Mouse (Mus musculus): Measurements from ENCODE around the gene Ttll8. TPM values are rescaled to one million over a fixed set of nuclear protein-coding genes. Genes with fewer than 3 reads are reported as not detected.

Ttll8 gene
- total RNA-seq, 2 experiments from 2014 or later, result not detected

DNA sequence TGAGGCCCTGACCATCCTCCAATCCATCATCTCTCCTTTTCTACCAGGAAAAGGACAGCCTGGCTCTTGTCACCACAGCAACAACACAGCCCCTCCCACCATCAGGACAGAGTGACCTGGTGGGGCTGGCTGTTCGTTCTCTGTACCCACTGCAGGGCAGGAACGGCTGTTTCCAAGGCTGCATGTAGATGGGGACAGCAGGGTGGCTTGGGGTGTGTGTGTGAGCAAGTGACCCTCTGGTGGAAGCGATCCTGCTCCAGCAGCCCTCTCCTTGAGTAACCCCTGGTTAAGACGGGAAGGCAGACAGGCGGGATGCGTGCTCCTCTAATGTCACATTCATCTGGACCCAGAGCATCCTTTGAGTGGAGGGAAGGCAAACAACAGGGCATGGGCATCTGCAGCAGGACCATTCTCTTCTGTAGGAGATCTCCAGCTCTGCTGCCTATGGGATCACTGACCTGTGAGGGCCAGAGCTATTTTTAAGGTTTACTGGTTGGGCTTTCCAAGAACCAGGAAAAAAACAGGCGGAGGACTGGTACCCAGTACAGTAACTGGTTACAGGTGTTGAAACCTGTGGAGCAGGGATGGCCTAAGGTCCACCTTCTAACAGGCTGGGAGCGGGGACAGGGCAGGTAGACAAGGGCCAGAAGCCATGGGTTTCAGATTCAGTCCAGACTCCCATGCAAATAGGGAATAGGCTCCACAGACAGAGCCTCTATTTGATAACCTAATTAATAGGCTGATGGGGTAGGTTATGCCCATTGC lies 94.8 kb downstream of the Ttll8 start:
- DNase-seq, result no peak

DNA sequence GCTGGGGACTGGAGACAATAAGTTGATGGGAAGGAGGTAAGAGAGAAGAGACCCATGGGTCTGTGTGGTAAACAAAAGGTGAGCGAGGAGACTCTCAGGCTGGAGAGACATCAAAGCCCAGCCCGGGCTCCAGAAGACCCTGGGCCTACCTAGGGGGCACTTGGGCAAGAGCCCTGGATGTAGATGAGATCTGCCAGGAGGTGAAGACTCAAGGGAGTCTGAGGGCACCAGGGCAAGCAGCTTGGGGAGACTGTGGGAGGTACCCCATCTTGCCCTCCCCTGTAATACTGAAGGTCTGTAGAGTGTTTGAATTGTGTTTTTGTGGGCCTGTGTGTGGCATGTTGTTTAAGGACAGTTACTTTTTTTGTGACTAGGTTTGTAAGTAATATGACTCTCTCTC lies 95.5 kb downstream of the Ttll8 start:
- no peak for DNase-seq

DNA sequence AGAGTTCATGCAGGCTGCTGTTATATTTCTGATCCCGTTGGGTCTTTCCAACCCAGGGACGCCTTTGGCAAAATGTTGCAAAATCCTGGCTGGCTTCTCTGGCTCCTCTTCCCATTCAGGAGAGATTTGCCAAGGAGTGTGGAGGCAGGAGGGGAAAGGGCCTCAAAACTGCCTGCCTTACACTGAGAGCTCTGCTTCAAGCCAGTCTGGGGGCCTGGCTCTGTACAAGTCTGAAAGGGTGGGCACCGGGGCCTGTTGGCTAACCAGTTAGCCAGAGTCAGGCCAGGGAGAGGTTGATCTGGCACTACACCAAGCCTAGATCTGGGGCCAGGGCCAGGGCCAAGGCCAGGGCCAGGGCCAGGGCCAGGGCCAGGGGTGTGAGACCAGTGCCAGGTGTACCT lies 96.1 kb downstream of the Ttll8 start:
- no peak for DNase-seq

DNA sequence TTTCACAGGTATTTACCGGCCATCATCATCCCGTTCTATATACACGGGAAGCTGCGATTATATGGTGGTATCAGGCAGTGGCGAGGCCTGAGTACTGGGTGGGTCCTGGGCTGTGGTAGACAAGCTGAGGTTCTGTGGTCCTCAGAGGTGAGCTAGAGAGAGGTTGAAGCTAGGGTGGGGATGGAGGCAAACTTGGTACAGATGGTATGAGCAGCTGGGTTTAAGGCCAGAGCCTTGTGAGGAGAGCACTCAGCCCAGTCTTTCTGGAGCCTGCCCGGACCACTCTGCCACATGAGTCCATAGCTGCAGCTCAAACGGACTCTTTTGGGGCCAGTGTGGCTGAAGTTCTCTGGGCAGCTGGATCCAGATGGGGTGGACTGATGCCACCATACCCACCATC lies 96.9 kb downstream of the Ttll8 start:
- DNase-seq, result no peak

DNA sequence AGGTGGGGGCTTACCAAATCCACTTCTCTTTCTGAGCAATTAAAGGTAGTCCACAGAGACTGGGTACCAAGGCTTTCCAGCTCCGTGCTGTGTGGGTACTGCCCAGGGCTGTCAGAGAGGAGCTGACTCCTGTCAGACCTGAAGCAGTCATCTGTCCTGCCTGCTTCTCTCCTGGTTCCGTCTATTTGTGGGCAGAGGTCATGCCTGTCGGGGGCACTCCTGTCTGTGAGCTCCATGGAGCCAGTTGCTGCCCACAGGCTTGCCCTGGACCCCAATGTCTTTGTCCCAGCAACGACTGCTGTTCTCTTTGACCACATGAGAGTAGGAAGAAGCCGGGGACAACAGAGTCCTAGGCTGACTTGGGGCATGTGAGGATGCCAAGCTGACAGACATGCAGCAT lies 97.6 kb downstream of the Ttll8 start:
- DNase-seq, result no peak

DNA sequence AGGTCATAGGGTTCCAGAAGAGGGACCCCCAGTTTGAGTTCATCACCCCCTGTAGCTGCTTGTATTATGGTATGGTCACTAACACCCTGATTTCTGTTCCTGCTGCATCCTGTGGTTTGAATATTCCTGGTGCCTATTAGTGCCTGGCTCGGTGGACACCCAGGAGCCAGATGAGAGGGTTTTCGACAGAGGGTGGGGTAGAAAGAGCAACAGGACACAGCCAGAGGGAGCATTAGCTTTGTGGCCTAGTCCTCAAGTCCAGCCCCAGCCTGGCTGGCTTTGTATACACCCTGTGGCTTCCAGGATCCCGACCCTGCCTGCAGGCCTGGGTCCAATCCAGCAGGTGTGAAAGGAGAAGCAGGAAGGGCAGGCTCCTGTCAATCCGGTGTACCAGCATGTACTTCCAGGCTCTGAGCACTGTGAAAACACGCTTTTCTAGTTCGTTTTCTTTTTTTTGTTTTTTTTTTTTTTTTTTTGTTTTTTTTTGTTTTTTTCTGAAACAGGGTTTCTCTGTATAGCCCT lies 98.3 kb downstream of the Ttll8 start:
- DNase-seq, result no peak

DNA sequence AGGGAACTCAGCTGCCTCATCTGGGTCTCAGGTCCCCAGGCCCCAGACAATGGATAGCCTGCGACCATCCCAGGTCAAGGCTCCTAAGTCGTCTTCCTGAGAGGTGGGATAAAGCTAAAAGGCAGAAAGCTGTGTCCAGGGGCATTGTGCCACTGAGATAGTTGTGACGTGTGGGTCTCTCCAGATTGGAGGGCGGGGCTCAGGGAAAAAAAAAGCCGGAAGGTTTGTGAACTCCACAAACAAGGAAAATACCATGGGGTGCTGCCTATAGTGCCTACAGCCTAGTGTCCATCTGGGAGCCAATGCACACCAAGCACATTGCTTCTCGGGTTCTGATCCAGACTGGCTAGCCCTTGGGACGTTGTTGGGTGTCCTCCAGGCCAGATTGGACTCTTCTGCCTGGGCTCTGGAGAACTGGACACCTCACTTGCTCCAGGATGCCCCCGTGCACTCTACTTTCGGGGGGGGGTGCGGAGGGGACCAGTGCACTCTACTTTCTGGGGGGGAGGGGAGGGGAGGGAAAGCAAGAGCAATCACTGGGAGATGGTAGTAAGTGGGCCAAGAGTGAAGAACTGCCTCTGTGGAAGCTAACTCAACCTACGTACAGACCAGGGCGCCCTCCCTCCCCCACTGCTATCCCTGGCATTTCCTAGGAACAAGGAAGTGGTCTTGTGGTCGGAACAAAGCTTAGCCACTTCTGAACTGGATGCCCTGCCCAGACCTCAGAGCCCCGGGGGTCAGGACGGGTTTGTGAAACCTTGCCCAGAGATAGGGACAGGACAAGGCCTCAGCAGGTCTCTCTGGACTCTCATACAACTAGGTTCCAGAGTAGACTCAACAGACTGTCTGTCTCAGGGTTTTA lies 99.0 kb downstream of the Ttll8 start:
- no peak for DNase-seq

DNA sequence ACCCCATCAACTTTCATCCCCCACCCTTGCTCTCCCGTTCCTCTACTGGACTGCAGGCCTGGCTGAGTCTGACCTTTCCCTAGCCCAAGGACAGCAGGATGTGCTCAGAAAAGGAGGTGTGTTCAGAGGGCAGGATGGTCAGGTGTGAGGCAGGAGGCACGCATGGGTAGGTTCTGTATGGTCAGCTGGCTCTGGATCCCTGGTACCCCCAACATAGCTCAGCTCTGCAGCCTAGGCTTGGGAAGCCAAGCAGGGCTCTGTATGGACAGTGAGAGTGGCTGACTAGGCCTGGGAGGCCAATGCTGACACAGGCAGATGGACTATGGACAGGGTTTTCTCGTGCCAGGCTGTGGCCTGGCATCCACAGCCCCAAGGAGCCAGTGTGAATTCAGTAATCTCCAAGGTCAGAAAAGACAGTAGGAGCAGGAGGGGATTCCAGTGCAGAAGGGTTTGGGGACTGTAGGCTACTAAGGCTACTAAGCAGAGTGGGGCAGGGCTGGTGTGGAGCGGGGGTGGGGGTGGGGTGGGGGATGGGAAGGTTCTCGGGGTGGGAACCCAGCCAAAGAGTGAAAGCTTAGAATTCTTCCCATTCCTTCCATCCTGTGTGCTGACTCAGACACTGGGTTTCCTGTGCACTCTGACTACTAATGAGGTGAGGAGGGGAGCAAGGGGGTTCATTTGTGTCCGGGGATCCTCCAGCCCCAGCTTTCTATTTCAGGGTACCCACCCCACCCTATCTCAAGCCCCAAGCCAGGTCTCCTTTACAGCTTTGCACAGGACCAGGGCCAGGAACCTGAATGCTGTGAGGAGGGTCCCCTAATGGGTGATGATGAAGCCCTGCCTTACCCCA lies 99.9 kb downstream of the Ttll8 start:
- no peak for DNase-seq

DNA sequence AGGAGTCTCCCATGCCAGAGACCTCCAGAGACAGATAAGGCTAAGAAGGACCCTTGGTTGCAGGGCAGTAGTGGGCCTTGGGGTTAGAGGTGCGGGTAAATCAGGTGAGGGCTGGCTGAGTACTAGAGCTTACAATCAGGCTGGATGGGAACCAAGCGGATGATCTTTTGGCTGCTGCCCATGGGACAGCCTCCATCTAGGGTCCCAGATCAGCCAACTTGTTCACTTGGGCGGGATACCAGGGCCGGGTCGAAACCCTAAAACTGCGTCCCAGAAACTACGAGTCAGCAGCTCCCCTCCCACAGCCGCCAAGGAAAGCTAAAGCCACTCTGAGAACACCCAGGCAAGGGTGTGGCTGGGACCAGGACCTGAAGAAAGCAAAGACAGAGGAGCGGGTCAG lies 101.1 kb downstream of the Ttll8 start:
- DNase-seq, result no peak

DNA sequence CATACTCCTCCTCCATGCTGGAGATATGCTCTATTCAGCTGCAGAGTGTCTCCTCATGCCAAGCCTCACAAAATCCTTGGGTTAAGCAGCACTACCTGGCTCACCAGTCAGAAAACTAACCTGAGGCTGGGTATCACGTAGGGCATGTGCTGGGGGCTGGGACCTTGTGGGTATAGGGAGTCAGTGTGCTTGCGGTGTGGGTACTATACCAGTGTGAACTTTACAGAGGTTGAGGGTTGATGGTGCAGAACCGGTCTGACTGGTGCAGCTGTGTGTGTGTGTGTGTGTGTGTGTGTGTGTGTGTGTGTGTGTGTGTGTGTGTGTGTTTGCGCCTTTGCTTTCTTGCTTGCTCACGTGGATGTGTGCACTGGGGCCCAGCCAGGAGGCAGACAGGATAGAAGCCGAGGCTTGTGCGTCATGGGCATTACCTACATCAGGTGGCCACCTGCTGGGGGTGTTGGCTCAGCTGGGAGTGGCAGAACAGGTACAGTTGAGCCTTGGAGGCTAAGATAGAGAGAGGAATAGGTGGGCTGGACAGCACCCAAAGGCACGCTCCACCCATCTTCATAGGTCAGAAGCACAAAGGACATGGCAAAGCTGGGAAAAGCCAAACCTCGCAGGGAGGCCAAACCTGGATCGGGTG lies 102.6 kb downstream of the Ttll8 start:
- no peak for DNase-seq

DNA sequence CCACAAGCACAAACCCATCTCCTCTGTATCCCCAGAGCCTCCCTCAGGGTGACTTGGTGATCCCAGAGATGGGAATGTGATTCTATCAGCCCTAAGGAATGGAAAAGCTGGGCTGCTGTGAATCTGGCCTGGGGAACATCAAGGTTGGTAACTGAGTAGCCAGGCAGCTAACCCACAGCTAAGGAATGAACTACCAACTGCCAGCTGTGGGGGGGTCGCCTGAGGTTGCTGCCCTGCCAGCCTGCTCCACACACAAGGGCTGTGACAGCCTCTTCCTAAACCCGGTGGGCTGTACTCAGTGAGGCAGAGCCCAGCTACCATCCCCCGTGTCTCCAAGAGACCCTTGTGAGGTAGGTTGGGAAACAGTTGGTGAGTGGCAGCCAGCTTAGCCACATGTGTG lies 103.1 kb downstream of the Ttll8 start:
- DNase-seq, result no peak

DNA sequence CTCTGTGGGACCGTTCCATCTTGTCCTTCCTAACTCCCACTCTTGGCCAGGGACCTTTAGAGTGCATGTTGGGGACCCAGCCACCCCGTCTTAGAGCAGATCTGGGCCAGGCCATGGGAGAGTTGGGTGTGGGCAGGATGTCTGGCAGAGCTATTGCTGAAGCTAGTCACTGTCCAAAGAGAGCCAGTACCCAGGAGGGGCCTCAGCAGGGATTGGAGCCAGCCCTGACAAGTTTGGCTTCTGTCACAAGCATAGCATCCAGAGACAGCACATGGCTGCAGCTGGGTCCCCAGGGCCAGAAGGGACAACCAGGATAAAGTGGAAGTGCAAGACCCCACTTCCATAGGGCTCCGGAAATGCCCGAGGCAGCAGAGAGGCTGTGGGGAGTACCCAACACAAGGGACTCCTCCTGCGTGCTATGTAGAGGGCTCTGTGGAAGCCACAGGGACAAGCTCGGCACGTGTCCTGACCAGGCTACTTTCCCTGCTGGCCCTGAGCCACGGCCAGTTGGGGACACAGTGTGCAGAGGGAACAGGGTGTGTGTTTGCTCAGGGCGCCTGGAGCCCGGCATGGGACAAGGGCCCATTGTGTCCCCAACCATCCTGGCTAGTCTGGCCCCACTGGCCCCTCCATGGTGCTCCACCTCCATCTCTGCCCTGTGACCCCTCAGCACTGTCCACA lies 103.9 kb downstream of the Ttll8 start:
- DNase-seq, result peak; percentile 88

DNA sequence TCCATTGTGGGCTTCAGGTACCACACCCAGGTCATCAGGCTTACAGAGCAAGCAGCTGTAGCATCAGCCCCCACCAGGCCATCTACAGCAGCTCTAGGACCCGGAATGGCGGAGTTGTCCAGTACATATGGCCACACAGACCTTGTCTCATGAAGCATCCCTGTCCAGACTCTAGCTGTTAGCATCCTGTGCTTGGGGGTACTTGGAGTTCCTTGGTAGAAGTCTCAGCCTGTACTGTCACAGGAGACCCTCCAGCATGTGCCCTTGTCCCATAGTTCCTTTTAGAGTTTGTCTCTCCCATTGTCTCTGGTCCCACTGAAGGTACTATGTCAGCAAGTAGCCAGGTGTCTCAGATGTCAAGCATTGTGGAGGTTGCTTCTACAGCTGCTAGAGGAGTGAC lies 104.6 kb downstream of the Ttll8 start:
- DNase-seq, result no peak

DNA sequence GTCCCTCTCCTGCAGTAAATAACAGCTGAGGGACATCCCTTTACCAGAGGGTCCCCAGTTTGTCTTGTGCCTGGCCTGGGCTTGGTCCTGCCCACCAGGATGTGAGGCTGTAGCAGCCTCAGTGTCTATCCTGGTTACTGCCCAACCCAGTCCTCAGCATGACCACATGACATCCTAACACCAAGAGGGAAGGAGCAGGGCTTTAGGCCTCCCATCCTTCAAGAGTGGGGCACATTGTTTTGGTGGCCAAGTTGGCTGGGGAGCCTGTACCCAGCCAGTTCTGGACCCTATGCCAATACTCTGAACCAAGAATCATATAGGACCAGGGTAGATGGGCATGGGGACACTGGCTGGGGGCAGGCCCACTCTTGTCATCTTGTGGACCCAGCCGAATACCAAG lies 105.6 kb downstream of the Ttll8 start:
- DNase-seq, result no peak

DNA sequence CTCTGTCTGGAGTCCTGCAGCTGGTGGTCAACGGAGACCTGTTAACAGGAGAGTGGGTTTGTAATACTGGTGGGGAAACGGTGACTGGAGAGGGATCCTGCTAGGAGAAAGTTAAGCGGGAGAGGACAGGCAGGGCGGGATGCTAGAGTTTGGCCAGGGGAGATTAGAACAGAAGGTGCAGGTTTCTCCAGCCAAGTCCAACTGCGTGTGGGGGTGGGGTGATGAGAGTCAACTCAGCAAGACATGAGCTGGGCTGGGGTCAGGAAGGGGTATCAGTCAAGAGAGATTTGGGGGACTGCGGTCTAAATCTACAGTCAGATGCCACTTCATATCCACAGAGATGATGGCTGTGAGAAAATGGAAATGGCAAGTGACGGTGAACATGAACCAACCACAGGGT lies 109.3 kb downstream of the Ttll8 start:
- DNase-seq, result no peak

DNA sequence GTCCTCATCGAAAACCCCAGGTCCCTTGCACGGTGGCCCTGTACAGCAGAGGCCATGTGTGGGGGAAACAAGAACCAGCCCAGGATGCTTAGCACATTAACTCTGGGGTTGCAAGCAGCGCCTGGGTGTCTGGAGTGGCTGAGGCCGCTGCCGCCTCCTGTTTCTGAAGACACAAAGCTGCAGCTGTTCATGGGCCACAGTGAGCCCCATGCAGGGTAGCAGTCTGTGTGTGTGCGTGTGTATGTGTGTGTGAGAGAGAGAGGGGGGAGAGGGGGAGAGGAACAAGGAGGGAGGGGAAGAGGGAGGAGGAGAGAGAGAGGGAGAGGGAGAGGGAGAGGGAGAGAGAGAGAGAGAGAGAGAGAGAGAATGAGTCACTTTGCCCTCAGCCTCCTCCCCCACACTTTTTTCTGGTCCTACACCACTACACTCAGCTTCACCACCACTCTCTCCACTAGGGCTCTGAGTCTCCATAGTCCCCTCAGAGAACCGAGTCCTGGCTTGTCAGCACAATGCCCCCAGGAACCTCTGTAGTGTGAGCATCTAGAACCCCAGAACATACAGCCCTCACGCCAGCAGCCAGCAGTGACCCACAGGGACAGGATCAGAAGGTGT lies 110.6 kb downstream of the Ttll8 start:
- no peak for DNase-seq

DNA sequence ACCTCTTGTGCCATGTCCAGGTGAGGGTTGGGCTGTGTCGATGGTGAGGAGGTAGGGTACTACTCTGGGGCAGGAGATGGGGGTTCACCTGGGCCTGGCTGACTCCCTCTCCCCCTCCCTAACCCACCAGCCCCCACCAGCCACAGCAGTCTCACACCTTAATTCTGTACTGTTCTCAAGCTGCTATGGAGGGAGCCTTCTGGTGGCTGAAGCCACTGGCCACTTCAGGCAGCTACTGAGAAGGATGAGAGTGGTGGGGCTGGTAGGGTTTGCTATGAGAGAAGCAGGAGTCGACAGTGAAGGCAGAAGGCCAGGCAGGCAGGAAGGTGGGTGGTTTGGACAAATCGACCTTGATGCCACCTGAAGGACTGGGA lies 111.9 kb downstream of the Ttll8 start:
- DNase-seq, result no peak

DNA sequence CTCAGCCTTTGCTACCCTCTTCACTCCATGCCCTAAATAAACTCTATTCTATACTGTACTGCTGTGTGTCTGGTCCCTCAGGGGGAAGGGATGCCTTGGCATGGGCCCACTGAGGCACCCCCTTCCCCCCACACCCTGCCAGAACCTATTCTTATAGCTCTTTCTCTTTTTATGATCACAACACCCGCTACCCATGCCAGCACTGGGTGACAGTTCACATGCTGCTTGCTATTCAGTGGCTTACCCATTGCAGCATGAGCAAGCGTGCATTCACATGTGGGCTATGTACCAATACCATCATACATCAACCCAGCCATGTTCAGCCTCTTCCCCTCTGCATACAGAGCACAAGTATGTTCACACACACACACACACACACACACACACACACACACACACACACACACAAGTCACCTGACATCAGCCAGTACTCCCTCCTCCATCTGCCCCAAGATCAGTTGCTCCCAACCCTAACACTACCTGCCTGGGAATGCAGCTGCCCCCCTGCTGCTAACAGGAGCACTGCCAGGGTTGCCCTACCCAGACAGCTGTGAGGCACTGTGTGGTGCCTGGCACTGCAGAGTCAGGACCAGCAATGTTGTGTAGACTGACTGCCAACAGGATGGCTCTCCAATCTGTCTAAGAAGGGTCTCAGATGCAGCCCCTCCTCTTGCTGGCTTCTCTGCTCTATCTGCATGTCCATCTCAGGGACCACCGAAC lies 112.5 kb downstream of the Ttll8 start:
- DNase-seq, result no peak

DNA sequence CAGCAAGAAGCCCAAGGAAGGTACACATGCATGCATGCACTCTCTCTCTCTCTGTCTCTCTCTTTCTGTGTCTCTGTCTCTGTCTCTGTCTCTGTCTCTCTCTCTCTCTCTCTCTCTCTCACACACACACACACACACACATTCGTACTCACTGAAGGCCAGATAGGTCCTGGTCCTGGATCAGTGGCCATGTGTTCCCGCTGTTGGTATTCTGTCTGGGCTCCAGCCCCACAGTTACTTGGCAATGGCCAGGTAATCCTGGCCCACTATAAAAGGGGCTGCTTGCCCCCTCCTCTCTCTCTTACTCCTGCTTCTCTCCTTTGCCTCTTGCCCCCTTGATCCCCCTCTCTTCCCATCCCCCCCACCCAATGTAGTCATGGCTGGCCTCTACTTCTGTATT lies 113.1 kb downstream of the Ttll8 start:
- DNase-seq, result no peak
